Mouse (Mus musculus) stomach, postnatal 0 days (tissue): ENCODE measurements around the gene Napb.

Experiments used
- CTCF ChIP-seq: IDR thresholded peaks from 2 replicates; pipeline ENCODE4 v1.5.1; 2016; ENCODE audit warnings: antibody characterized with exemption, low read depth, mild to moderate bottlenecking, moderate library complexity
- EP300 ChIP-seq: optimal IDR thresholded peaks from 2 replicates; pipeline ENCODE3; 2016; ENCODE audit warnings: antibody characterized with exemption

- TF ChIP-seq CTCF (no peak), EP300 (no peak)
Observed at GRCm38 (mm10) chr2:148743846-148744407, 11.7 kb upstream of the Napb start.
